Mouse (Mus musculus) testis, adult 2 months (tissue): Measurements from ENCODE around the gene Slc36a3. TPM values are rescaled to one million over a fixed set of nuclear protein-coding genes. Genes with fewer than 3 reads are reported as not detected.

ENCODE experiments used
- H3K27ac ChIP-seq: fragments of 200-500 bp; 2 replicates; pipeline ENCODE4 v1.5.1; 2012; ENCODE audit warnings: low read depth, low read length; ENCODE audit not compliant: control insufficient read depth, insufficient read depth
- H3K27me3 ChIP-seq: fragments of 200-500 bp; 2 replicates; pipeline ENCODE4 v1.6.1; 2012; ENCODE audit warnings: mild to moderate bottlenecking, low read length, moderate library complexity; ENCODE audit not compliant: control insufficient read depth, insufficient read depth
- H3K36me3 ChIP-seq: fragments of 200-500 bp; 2 replicates; pipeline ENCODE4 v1.6.1; 2012; ENCODE audit warnings: mild to moderate bottlenecking, low read length; ENCODE audit not compliant: control insufficient read depth, insufficient read depth
- H3K4me1 ChIP-seq: fragments of 200-500 bp; 2 replicates; pipeline ENCODE4 v1.6.1; 2012; ENCODE audit warnings: low read length; ENCODE audit not compliant: control insufficient read depth, insufficient read depth
- H3K4me3 ChIP-seq: fragments of 200-500 bp; 2 replicates; pipeline ENCODE4 v1.5.1; 2012; ENCODE audit warnings: low read depth, mild to moderate bottlenecking, low read length, moderate library complexity, mixed read lengths; ENCODE audit not compliant: control insufficient read depth
- CTCF ChIP-seq: fragments of 200-500 bp; IDR thresholded peaks from 2 replicates; pipeline ENCODE4 v1.5.1; 2012; ENCODE audit warnings: low read depth, mild to moderate bottlenecking, inconsistent platforms, low read length, moderate library complexity; ENCODE audit not compliant: control insufficient read depth, insufficient read depth, insufficient replicate concordance
- POLR2A ChIP-seq: fragments of 200-500 bp; IDR thresholded peaks from 2 replicates; pipeline ENCODE4 v1.6.1; 2012; ENCODE audit warnings: low read depth, mild to moderate bottlenecking, inconsistent platforms, low read length, moderate library complexity; ENCODE audit not compliant: control insufficient read depth
- polyA plus RNA-seq: library from polyadenylated mRNA; depleted of rRNA; stranded (reverse); fragments of >200 nt; gene quantifications from 2 replicates; pipeline ENCODE4 v1.2.3, GENCODE M21; 2012

Slc36a3 gene
- polyA plus RNA-seq, 1 experiment: 103 TPM

- Histone ChIP-seq H3K36me3 (no peaks in the 10 kb centered on the region; the same call in 1 of the 2 replicates), H3K4me1 (no peaks in the 10 kb centered on the region), H3K27me3 (no peaks in the 10 kb centered on the region), H3K27ac (no peak overlapping the region), H3K4me3 (no peak overlapping the region)
- no peak for TF ChIP-seq CTCF
- no peak for TF ChIP-seq POLR2A
These were observed 41.8 kb downstream of the Slc36a3 start for GRCm38 (mm10) chr11:55109521-55110300.

- TF ChIP-seq CTCF (no peak), POLR2A (no peak)
- H3K4me3 ChIP-seq: no peak overlapping the region
- H3K27me3 ChIP-seq: no peaks in the 10 kb centered on the region
- no peak overlapping the region for H3K27ac ChIP-seq
- H3K36me3 ChIP-seq: no peaks in the 10 kb centered on the region; the same call in 1 of the 2 replicates
- H3K4me1 ChIP-seq: no peaks in the 10 kb centered on the region
These were observed 44.9 kb downstream of the Slc36a3 start for GRCm38 (mm10) chr11:55106636-55107035.

GRCm38 (mm10) chr11:55105389-55105788 lies 46.1 kb downstream of the Slc36a3 start:
- TF ChIP-seq CTCF: no peak
- Histone ChIP-seq H3K36me3 (no peaks in the 10 kb centered on the region; the same call in 1 of the 2 replicates), H3K27me3 (no peaks in the 10 kb centered on the region), H3K4me3 (no peak overlapping the region), H3K4me1 (no peaks in the 10 kb centered on the region), H3K27ac (no peak overlapping the region)

GRCm38 (mm10) chr11:55103229-55103628 lies 48.3 kb downstream of the Slc36a3 start:
- Histone ChIP-seq H3K36me3 (no peaks in the 10 kb centered on the region; the same call in 1 of the 2 replicates), H3K4me3 (no peak overlapping the region), H3K4me1 (peaks cover 5% of the 10 kb centered on the region), H3K27me3 (no peaks in the 10 kb centered on the region), H3K27ac (no peak overlapping the region)
- no peak for TF ChIP-seq CTCF
- no peak for TF ChIP-seq POLR2A

- no peak overlapping the region for H3K27ac ChIP-seq
- no peaks in the 10 kb centered on the region for H3K27me3 ChIP-seq
- H3K36me3 ChIP-seq: no peaks in the 10 kb centered on the region; the same call in 1 of the 2 replicates
- no peak for TF ChIP-seq CTCF
- TF ChIP-seq POLR2A: no peak
- H3K4me1 ChIP-seq: peaks cover 10% of the 10 kb centered on the region
- peak overlapping the region; percentile 1 for H3K4me3 ChIP-seq
These were observed 49.5 kb downstream of the Slc36a3 start for GRCm38 (mm10) chr11:55102015-55102414.

- H3K4me3 ChIP-seq: no peak overlapping the region
- no peak overlapping the region for H3K27ac ChIP-seq
- peaks cover 10% of the 10 kb centered on the region for H3K4me1 ChIP-seq
- no peaks in the 10 kb centered on the region for H3K36me3 ChIP-seq
- no peak for TF ChIP-seq CTCF
- H3K27me3 ChIP-seq: no peaks in the 10 kb centered on the region
These were observed 51.6 kb downstream of the Slc36a3 start for GRCm38 (mm10) chr11:55099868-55100267.

GRCm38 (mm10) chr11:55099019-55099771 lies 52.3 kb downstream of the Slc36a3 start:
- H3K4me1 ChIP-seq: peaks cover 10% of the 10 kb centered on the region
- H3K36me3 ChIP-seq: no peaks in the 10 kb centered on the region
- no peaks in the 10 kb centered on the region for H3K27me3 ChIP-seq
- H3K27ac ChIP-seq: no peak overlapping the region
- peak overlapping the region; percentile 95 for H3K4me3 ChIP-seq
- TF ChIP-seq CTCF (no peak), POLR2A (no peak)
